Mouse (Mus musculus) 3134 (cell line): ENCODE measurements at regions not wholly inside any gene's neighbourhood (a gene's known extent, or its start where the extent isn't known, plus 50 kb on each side); places are given as distances from the start of the nearest gene placed in this dataset.

Experiments used
- DNase-seq: peaks from one replicate; pipeline ENCODE4 v3.0.0-alpha.2; 2011; ENCODE audit warnings: low spot score; ENCODE audit not compliant: insufficient read length; ENCODE audit errors: extremely low read depth

DNA sequence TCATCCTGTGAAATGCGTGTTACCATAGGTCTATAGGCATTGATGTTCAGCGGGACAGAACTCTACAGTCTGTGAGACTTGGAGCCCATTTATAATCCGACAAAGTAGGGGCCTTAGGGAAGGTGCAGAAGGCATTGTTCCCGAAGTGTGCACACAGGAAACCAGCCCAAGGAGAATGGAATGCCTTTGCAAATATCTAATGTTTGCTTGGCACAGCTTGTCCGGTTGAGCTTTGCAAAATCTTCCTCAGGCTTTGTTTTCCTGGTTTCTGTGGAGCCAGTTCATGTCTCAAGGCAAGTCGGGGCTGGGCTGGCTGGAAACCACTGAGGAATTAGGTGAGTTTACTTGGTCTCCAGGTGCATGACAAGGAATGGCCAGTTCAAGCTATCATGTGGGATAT is 132.1 kb downstream of the Csl start:
- DNase-seq = no peak

DNA sequence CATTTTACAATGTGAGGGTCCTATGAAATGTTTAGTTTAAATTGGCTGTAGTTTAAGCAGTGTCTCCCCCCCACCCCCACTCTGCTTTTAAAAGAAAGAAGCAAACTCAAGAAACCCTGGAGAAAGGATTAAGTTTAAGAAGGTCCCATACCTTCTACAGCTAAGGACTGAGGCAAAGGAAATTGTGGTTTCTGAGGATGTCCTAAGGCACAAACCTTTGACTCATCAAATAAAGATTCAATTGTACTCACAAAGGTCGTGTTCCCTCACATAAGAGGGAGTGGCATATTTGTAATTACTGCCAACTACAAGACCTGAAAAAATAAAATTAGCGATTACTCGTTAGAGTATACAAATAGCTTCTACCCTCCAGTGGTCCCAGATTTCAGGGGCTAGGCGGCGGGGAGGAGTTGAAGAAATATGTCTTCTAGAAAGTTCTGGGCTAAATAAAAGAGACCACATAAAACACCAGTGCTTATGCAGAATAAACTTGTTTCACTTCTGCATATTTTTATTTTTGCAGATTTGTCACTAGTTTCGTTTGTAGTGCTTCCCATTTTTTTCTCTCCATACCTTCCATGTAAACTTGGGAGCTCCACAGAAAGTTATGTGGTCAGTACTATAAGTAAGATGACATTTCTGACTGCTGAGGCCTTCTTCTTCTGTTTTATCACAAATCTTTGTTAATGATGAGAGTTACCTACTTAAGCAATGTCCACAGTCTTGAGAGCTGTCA is 127.0 kb downstream of the Csl start:
- DNase-seq = peak; percentile 57

GRCm38 (mm10) chr10:99635796-99636195 is 123.7 kb downstream of the Csl start:
- DNase-seq = no peak

DNA sequence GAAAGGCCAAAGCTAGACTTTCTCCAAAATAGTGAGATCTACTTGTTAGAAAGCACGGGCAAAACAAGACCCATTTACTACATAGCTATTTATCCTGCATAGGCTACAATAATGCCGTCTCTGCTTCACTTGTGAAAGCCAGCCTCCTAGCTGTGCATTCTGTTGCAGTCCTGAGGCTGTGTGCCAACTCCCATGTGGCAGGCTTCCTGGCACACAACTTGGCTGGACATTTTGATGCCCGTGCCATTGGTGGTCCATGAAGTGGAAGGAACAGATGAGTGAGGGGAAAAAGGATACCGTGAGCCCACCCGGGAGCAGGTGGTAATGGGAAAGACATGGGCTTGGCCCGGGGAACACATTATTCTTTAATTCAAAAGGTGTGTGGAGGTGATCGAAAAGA is 120.4 kb downstream of the Csl start:
- no peak for DNase-seq

GRCm38 (mm10) chr10:99639469-99639868 is 120.0 kb downstream of the Csl start:
- DNase-seq = no peak

- DNase-seq = no peak
Measured at GRCm38 (mm10) chr10:99641784-99642183, 117.7 kb downstream of the Csl start.

GRCm38 (mm10) chr10:99642201-99642827 is 117.1 kb downstream of the Csl start:
- DNase-seq = no peak

GRCm38 (mm10) chr10:99644981-99645380 is 114.5 kb downstream of the Csl start:
- DNase-seq = no peak

DNA sequence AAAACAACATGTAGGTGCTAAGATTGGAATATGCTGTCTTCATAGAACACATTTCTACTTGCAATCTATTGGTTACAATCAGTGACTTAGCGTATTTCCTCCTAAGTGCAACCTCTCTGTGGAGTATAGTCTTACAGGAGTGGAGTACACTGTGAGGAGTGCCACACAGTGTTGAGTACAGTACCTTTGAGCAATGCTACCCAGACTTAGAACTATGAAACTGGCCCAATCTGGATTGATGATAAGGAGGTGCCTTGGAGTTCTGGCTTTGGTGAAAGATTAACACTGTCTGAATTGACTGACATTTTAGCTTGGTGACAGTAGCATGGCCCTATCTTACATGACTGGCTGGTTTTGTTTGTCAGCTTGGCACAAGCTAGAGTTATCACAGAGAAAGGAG is 107.4 kb downstream of the Csl start:
- no peak for DNase-seq

DNA sequence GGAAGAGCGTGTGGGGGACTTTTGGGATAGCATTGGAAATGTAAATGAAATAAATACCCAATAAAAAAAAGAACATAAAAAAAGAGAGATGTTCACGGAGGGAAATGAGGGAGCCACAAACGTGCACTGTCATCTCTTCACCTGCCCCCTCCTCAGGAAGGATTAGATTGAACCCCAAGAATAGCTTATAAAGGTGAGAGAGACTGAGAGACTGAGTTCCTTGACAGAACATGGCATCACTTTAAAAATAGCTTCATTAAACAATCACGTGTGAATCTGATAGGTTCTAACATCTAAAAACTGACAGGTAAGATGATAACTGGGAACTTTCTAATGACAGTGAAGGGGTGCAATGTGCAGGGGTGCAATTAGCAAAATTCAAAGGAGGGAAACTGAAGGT is 105.2 kb downstream of the Csl start:
- no peak for DNase-seq

DNA sequence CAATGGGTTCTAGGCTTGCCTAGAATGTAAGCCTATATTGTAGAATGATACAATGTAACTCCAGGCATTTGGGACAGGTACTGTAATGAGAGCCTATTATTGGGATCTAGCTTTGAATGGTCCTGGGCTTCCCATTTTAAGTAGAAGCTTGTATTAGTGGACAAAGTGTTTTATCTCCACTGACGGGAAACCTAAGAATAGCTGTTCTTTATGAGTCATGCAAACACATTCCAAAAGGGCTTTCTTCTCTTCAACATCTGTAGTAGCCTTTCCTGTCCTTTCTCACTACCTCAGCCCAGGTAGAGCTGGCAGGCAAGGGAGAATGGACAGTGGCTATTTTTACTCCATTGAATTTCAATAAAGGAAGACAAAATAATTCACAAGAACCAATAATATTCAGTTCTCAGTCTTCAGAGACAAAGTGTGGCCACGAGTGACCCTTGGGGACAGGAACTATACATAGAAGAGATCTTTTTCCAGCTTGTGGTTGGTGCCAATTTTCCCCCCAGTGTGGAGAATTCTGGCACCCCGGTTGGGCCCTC is 82.8 kb downstream of the Csl start:
- DNase-seq = no peak

DNA sequence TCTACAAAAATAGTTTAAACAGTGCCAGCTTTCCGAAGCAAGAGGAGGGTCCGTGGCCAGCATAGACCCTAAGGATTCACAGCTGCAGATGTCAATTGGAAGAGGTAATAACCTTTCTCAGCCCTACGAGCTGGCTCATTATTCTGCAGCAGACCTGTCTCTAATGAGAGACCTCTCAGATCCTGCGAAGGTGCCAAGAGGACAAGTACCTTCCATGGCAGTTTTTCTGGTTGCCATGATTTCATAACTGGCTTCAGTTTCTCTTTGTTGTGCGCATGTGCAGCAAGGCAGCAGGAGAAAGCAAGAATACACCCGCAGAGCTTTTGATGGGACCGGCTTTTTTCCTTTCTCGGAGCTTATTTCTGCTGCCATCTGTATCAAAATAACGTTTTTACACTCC is 81.4 kb downstream of the Csl start:
- DNase-seq = no peak

DNA sequence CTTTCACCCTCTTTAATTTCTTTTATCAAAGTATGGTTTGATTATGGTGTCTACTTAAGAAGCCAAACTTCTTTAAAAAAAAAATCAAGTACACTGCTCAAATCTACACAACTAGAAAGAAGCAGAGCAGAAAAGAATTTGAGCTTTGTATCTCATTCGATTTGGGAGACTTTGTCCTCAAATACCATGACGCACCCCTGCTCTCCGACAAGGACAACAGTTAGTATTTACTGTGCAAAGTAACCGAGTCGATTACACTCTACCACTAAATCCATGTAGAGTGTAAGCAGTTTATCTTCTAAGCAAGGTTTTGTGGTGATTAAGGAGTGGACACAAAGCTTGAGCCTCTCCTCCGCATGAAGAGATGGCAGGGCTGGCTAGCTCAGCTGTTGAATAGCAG is 79.6 kb downstream of the Csl start:
- DNase-seq = no peak

DNA sequence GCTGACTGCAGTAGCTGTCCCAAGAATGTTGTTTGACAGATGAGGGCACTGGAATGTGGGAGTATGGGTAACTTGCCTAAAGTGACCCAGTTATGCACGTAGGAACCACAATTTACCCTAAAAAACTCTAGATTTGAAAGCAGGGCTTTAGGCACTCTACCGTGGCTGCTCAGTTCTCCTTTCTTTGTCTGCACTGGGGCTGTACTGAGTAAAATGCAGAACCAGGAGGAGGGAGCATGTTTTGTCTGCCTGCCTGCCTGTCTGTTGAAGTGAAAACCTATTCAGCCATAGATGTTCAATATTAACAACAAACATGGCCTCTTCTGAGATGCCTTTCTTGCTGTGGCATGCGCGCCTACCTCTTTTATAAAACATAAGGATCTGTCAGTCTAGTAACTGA is 77.5 kb downstream of the Csl start:
- DNase-seq = no peak

DNA sequence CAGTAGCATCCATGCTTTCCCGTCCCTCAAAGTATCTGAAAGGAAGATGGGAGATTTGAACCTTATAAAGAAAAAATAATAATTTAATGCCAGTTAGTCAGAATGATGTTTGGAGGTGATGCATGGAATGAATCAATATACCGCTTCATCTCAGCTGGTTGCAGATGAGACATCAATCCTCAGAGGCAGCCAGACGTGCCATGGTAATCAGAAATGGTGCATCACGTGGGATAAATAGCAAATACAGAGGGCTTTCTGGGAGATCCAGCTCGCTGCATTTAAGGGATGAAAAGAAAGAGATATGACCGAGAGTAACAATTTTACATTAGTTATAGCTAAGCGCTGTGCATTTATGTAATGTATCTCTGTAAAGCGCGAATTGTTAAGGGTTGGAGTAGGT is 77.1 kb downstream of the Csl start:
- no peak for DNase-seq

GRCm38 (mm10) chr10:99683310-99683709 is 76.1 kb downstream of the Csl start:
- no peak for DNase-seq

DNA sequence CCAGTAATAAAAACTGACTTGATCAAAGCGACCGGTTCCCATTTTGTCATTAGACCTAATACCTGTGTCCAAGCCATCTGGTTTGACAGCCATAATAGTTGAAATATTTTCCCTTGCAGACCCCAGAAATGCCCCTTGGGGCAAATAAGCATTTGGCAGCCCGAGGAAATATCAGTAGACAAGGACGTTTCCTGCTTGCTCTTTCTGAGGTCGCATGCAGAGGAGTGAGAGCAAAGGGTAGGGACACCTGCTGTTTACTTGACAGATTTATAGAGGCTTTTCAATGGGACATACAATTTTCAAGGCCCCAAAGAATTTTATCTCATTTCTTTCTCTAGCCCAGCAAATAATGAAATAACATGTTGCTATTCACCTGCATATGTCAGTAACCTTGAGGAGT is 73.5 kb downstream of the Csl start:
- no peak for DNase-seq

DNA sequence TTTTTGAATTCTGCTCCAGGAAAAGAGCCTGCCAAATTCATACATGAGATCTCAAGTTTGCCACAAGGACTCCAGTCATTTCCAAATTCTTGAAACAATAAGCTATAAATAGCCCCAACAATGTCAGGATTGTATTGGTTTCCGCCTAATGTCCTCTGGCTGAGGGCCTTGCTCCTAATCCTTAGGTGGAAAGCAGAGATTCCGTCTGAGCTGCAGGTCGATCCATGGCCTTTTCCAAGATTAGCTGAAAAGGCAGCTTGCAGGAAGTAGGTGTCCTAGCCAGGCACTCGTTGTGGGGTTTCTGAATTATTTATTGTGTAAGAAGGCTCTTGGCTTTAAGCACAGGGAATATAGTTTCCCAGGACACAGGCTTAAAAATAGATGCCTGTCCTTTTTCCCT is 72.4 kb downstream of the Csl start:
- no peak for DNase-seq

GRCm38 (mm10) chr10:99697696-99698095 is 61.8 kb downstream of the Csl start:
- DNase-seq = no peak

- no peak for DNase-seq
Measured at GRCm38 (mm10) chr10:99699498-99699897, 60.0 kb downstream of the Csl start.

- no peak for DNase-seq
Measured at GRCm38 (mm10) chr10:99700052-99700777, 59.2 kb downstream of the Csl start.
